27 mouse cellular contexts compared by ENCODE assay signal in the genomic region with DNA sequence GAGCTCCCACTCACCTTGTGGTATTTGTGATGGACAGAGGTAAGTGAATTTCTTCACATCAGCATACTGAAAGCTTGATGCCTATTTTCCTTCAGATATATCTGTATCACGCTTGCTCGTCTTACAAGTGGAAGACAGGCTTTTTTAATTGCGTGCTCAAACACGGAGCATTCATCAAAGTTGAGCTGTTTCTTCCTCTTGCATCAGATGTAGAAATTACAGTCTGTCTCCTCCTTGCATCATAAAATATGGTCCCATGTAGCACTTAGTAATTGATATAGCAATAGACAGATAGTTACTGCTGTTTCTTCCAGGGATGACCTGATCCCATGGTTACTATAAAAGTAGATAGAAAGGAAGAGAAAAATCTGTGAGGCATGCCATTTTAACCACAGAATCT.
"Had no signal": no experiment of that assay in that cellular context is flagged by ENCODE, and none has a peak within 500 bp of the region (broad histone marks: within the 10 kb centered on the region; RNA-seq: fewer than 3 reads in every experiment).

No protein-coding gene starts in this region.

- DNase-seq: cerebellum, adult 8-10 months; cerebellum, adult 9-10 months; cerebellum, adult 9-11 months; cerebellum, postnatal 10 days; cerebellum, postnatal 14 days; cerebellum, postnatal 25 days; cerebellum, postnatal 36 days; embryo, embryonic 11 days; forebrain, postnatal 0 days; gastrocnemius, adult 2 months; gastrocnemius, postnatal 10 days; gastrocnemius, postnatal 14 days; gastrocnemius, postnatal 25 days; gastrocnemius, postnatal 36 days; heart, adult 18-20 months; heart, adult 2 months had no signal

- H3K4me1 ChIP-seq: embryonic facial prominence, embryonic 10.5 days; embryonic facial prominence, embryonic 12.5 days; embryonic facial prominence, embryonic 13.5 days; embryonic facial prominence, embryonic 15.5 days; forebrain, embryonic 12.5 days had no signal

- H3K36me3 ChIP-seq: embryonic facial prominence, embryonic 10.5 days; embryonic facial prominence, embryonic 12.5 days; embryonic facial prominence, embryonic 13.5 days; embryonic facial prominence, embryonic 15.5 days; forebrain, embryonic 10.5 days; forebrain, embryonic 12.5 days; forebrain, embryonic 15.5 days had no signal

- ATAC-seq: forebrain, embryonic 13.5 days; forebrain, embryonic 14.5 days; forebrain, embryonic 15.5 days; forebrain, embryonic 16.5 days; forebrain, postnatal 0 days had no signal

- H3K4me2 ChIP-seq: embryonic facial prominence, embryonic 12.5 days; embryonic facial prominence, embryonic 13.5 days; embryonic facial prominence, embryonic 15.5 days; forebrain, embryonic 12.5 days; forebrain, embryonic 13.5 days; forebrain, embryonic 15.5 days had no signal

- H3K9ac ChIP-seq: embryonic facial prominence, embryonic 12.5 days; embryonic facial prominence, embryonic 13.5 days; embryonic facial prominence, embryonic 15.5 days; forebrain, embryonic 12.5 days; forebrain, embryonic 13.5 days; forebrain, embryonic 15.5 days; forebrain, postnatal 0 days had no signal

- H3K4me3 ChIP-seq: embryonic facial prominence, embryonic 10.5 days; embryonic facial prominence, embryonic 12.5 days; embryonic facial prominence, embryonic 13.5 days; embryonic facial prominence, embryonic 15.5 days; erythroblast, embryonic 14.5 days; forebrain, embryonic 10.5 days; forebrain, embryonic 12.5 days; forebrain, embryonic 13.5 days; forebrain, embryonic 15.5 days; gastrocnemius, adult 2 months; heart, adult 2 months had no signal

- H3K9me3 ChIP-seq: embryonic facial prominence, embryonic 10.5 days; embryonic facial prominence, embryonic 12.5 days; embryonic facial prominence, embryonic 13.5 days; embryonic facial prominence, embryonic 15.5 days; forebrain, embryonic 10.5 days; forebrain, embryonic 12.5 days; forebrain, embryonic 13.5 days; forebrain, embryonic 15.5 days had no signal

- H3K27ac ChIP-seq: embryonic facial prominence, embryonic 10.5 days; embryonic facial prominence, embryonic 12.5 days; embryonic facial prominence, embryonic 13.5 days; embryonic facial prominence, embryonic 15.5 days; forebrain, embryonic 10.5 days; forebrain, embryonic 12.5 days; forebrain, embryonic 13.5 days; forebrain, embryonic 15.5 days; gastrocnemius, adult 2 months; heart, adult 2 months had no signal

- H3K27me3 ChIP-seq: embryonic facial prominence, embryonic 12.5 days; embryonic facial prominence, embryonic 13.5 days; embryonic facial prominence, embryonic 15.5 days; forebrain, embryonic 12.5 days; forebrain, embryonic 13.5 days; forebrain, embryonic 15.5 days had no signal
